Mouse (Mus musculus): ENCODE measurements around the gene Camk1d. TPM values are rescaled to one million over a fixed set of nuclear protein-coding genes. Genes with fewer than 3 reads are reported as not detected.
A peak's percentile ranks its signal among the peaks of the same experiment; 100 is the strongest.

Gene Camk1d
- polyA plus RNA-seq, 1 experiment from 2014 or later = 3.8 TPM

DNA sequence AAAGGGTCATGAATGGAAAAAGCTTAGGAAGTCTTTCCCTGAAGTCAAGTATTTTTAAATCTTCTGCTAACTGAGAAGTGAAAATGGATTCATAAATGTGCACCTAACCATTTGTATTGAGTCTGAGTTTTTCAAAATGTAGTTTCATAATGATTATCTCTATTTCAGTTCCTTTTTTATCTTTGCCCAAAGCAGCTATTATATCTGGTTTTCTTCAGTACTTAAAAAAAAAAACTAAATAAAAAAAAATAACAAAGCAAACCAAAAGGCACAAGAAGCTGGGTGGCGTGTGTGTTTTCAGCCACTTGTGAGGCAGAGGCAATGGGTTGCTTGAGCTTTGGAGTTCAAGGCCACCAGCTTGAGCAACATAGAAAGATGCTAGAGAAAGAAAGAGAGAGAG, 26.6 kb upstream of the Camk1d start:
- H3K4me3 ChIP-seq (ENCODE audit: low read depth, low read length) = no peak overlapping the region
- H3K27ac ChIP-seq (ENCODE audit: low read depth, low read length) = no peak overlapping the region
- 90% methylated on average over 1 of the region's 1 CpGs for WGBS
- H3K9me3 ChIP-seq (replicated peaks; ENCODE audit: control insufficient read depth, low read length) = no peaks in the 10 kb centered on the region
- no peak overlapping the region for H3K4me2 ChIP-seq (ENCODE audit: low read length)
- ATAC-seq = no peak
- no peaks in the 10 kb centered on the region for H3K27me3 ChIP-seq (replicated peaks; ENCODE audit: control insufficient read depth, insufficient read depth, low read length)
- no peak overlapping the region for H3K9ac ChIP-seq (ENCODE audit: low read length)
- H3K36me3 ChIP-seq (ENCODE audit: control insufficient read depth, insufficient read depth, low read length) = no peaks in the 10 kb centered on the region
- DNase-seq (ENCODE audit: low spot score) = no peak
- peaks cover under 1% of the 10 kb centered on the region; the same call in 1 of the 2 replicates for H3K4me1 ChIP-seq (ENCODE audit: control insufficient read depth, insufficient read depth, low read length)

- Histone ChIP-seq H3K4me3 (ENCODE audit: low read depth, low read length) (no peak overlapping the region), H3K9me3 (replicated peaks; ENCODE audit: control insufficient read depth, low read length) (no peaks in the 10 kb centered on the region), H3K27ac (ENCODE audit: low read depth, low read length) (no peak overlapping the region), H3K4me1 (ENCODE audit: control insufficient read depth, insufficient read depth, low read length) (peaks cover 5% of the 10 kb centered on the region; the same call in 1 of the 2 replicates), H3K9ac (ENCODE audit: low read length) (no peak overlapping the region), H3K4me2 (ENCODE audit: low read length) (no peak overlapping the region), H3K36me3 (ENCODE audit: control insufficient read depth, insufficient read depth, low read length) (no peaks in the 10 kb centered on the region), H3K27me3 (replicated peaks; ENCODE audit: control insufficient read depth, insufficient read depth, low read length) (no peaks in the 10 kb centered on the region)
- peak; percentile 45 for DNase-seq (ENCODE audit: low spot score)
- ATAC-seq = 0 out of 2 replicates have a peak, but pooled peaks have one; percentile 46
- WGBS = 18% methylated on average over 2 of the region's 2 CpGs
Measured at GRCm38 (mm10) chr2:5735881-5736280, 21.6 kb upstream of the Camk1d start.

- H3K9me3 ChIP-seq (replicated peaks; ENCODE audit: control insufficient read depth, low read length) = no peaks in the 10 kb centered on the region
- DNase-seq (ENCODE audit: low spot score) (no peak), ATAC-seq (no peak)
- H3K4me3 ChIP-seq (ENCODE audit: low read depth, low read length) = no peak overlapping the region
- 85% methylated on average over 3 of the region's 3 CpGs for WGBS
- no peaks in the 10 kb centered on the region for H3K27me3 ChIP-seq (replicated peaks; ENCODE audit: control insufficient read depth, insufficient read depth, low read length)
- H3K4me1 ChIP-seq (ENCODE audit: control insufficient read depth, insufficient read depth, low read length) = peaks cover 16% of the 10 kb centered on the region
- H3K27ac ChIP-seq (ENCODE audit: low read depth, low read length) = no peak overlapping the region
- H3K36me3 ChIP-seq (ENCODE audit: control insufficient read depth, insufficient read depth, low read length) = no peaks in the 10 kb centered on the region
- H3K9ac ChIP-seq (ENCODE audit: low read length) = no peak overlapping the region
- no peak overlapping the region for H3K4me2 ChIP-seq (ENCODE audit: low read length)
Measured at GRCm38 (mm10) chr2:5733300-5734085, 19.2 kb upstream of the Camk1d start.

DNA sequence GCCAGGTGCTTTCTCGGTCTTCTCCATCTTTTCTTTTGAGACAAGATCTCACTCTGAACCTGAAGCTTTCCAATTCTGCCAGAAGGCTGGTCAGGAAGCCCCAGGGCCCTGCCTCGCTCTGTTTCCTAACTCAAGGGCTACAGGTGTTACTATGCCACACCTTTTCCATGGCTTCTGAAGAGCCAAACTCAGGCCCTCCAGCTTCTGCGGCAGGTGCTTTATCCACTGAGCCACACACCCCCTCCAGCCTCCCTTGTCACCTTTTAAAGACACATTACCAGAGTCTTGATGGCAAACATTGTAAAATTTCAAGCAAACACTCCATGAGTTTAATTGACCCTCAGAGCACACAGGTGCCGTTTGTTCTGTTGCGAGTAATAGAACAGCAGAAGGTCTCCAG, 17.7 kb upstream of the Camk1d start:
- Histone ChIP-seq H3K4me1 (ENCODE audit: control insufficient read depth, insufficient read depth, low read length) (peaks cover 16% of the 10 kb centered on the region), H3K4me2 (ENCODE audit: low read length) (no peak overlapping the region), H3K36me3 (ENCODE audit: control insufficient read depth, insufficient read depth, low read length) (no peaks in the 10 kb centered on the region), H3K9ac (ENCODE audit: low read length) (no peak overlapping the region), H3K9me3 (replicated peaks; ENCODE audit: control insufficient read depth, low read length) (no peaks in the 10 kb centered on the region), H3K4me3 (ENCODE audit: low read depth, low read length) (no peak overlapping the region), H3K27ac (ENCODE audit: low read depth, low read length) (no peak overlapping the region), H3K27me3 (replicated peaks; ENCODE audit: control insufficient read depth, insufficient read depth, low read length) (no peaks in the 10 kb centered on the region)
- DNase-seq (ENCODE audit: low spot score) (no peak), ATAC-seq (no peak)
- WGBS = 95% methylated on average over 5 of the region's 5 CpGs

- H3K4me1 ChIP-seq (ENCODE audit: control insufficient read depth, insufficient read depth, low read length) = peaks cover 16% of the 10 kb centered on the region
- H3K4me2 ChIP-seq (ENCODE audit: low read length) = no peak overlapping the region
- no peaks in the 10 kb centered on the region for H3K9me3 ChIP-seq (replicated peaks; ENCODE audit: control insufficient read depth, low read length)
- no peak overlapping the region for H3K4me3 ChIP-seq (ENCODE audit: low read depth, low read length)
- no peak overlapping the region for H3K9ac ChIP-seq (ENCODE audit: low read length)
- ATAC-seq (peak; percentile 91), DNase-seq (ENCODE audit: low spot score) (peak; percentile 79)
- no peaks in the 10 kb centered on the region for H3K27me3 ChIP-seq (replicated peaks; ENCODE audit: control insufficient read depth, insufficient read depth, low read length)
- H3K27ac ChIP-seq (ENCODE audit: low read depth, low read length) = no peak overlapping the region
- WGBS = 25% methylated on average over 15 of the region's 15 CpGs
- no peaks in the 10 kb centered on the region for H3K36me3 ChIP-seq (ENCODE audit: control insufficient read depth, insufficient read depth, low read length)
Measured at GRCm38 (mm10) chr2:5730364-5730792, 16.1 kb upstream of the Camk1d start.

GRCm38 (mm10) chr2:5729931-5730330, 15.6 kb upstream of the Camk1d start:
- H3K27me3 ChIP-seq (replicated peaks; ENCODE audit: control insufficient read depth, insufficient read depth, low read length) = no peaks in the 10 kb centered on the region
- no peaks in the 10 kb centered on the region for H3K9me3 ChIP-seq (replicated peaks; ENCODE audit: control insufficient read depth, low read length)
- no peak overlapping the region for H3K4me2 ChIP-seq (ENCODE audit: low read length)
- H3K4me1 ChIP-seq (ENCODE audit: control insufficient read depth, insufficient read depth, low read length) = peaks cover 20% of the 10 kb centered on the region
- H3K4me3 ChIP-seq (ENCODE audit: low read depth, low read length) = no peak overlapping the region
- H3K27ac ChIP-seq (ENCODE audit: low read depth, low read length) = no peak overlapping the region
- no peak overlapping the region for H3K9ac ChIP-seq (ENCODE audit: low read length)
- DNase-seq (ENCODE audit: low spot score) (peak; percentile 22), ATAC-seq (no peak; the same call in 1 of the 2 replicates)
- 60% methylated on average over 7 of the region's 7 CpGs for WGBS
- no peaks in the 10 kb centered on the region for H3K36me3 ChIP-seq (ENCODE audit: control insufficient read depth, insufficient read depth, low read length)

DNA sequence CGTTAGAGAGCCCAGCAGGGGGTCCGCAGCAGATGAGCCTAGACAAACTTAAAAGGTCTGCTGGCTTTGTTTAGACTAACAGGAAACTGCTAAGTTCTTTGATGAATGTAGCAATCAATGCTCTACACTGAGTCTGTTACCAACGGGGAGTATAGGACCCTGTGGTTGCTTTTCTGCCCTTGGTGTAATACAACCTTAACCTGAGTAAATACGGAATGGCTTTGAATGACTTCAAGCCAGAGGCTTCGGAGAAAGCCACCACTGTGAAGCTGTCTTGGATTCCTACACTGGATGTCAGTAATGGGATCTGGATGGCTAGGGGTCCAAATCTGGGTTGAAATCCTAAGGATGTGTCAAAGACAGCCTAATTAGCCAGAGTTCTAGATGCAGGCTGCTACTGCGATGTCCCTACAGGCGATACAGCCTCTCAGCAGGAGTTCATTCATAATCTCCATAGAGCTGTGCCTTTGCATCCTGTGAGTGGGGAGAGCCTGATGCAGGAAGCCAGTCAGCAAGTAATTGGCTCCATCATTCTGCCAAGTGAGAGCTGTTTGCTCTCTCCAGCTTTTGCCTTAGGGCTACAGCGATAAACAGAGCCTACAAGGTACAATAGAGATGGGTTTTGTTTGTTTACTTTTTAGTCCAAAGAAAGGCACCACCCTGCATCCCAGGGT, 10.8 kb upstream of the Camk1d start:
- H3K4me1 ChIP-seq (ENCODE audit: control insufficient read depth, insufficient read depth, low read length) = peaks cover 17% of the 10 kb centered on the region
- ATAC-seq = peak; percentile 76
- no peaks in the 10 kb centered on the region for H3K27me3 ChIP-seq (replicated peaks; ENCODE audit: control insufficient read depth, insufficient read depth, low read length)
- 0 out of 2 replicates have a peak overlapping the region, but pooled peaks have one; percentile 17 for H3K27ac ChIP-seq (ENCODE audit: low read depth, low read length)
- H3K9ac ChIP-seq (ENCODE audit: low read length) = no peak overlapping the region
- peak overlapping the region; percentile 8; the same call in 1 of the 2 replicates for H3K4me2 ChIP-seq (ENCODE audit: low read length)
- H3K36me3 ChIP-seq (ENCODE audit: control insufficient read depth, insufficient read depth, low read length) = no peaks in the 10 kb centered on the region
- no peaks in the 10 kb centered on the region for H3K9me3 ChIP-seq (replicated peaks; ENCODE audit: control insufficient read depth, low read length)
- peak; percentile 85 for DNase-seq (ENCODE audit: low spot score)
- WGBS = 4% methylated on average over 8 of the region's 8 CpGs
- H3K4me3 ChIP-seq (ENCODE audit: low read depth, low read length) = no peak overlapping the region

DNA sequence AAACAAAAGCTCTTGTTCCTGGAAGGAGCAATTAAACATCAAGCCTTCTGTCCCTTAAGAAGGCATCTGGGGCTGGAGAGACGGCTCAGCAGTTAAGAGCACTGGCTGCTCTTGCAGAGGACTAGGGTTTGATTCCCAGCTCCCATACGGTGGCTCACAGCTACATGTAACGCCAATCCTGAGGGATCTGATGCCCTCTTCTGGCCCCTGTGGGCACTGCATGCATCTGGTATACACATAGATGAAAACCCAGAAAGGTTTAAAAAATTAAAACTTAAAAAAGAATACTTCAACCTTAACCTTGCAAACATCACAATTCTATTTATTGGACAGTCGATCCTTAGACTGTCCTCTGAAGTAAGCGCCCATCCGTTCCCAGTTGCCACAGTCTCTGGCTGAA, 3.4 kb upstream of the Camk1d start:
- Histone ChIP-seq H3K36me3 (ENCODE audit: control insufficient read depth, insufficient read depth, low read length) (no peaks in the 10 kb centered on the region), H3K9me3 (replicated peaks; ENCODE audit: control insufficient read depth, low read length) (no peaks in the 10 kb centered on the region), H3K9ac (ENCODE audit: low read length) (no peak overlapping the region), H3K27me3 (replicated peaks; ENCODE audit: control insufficient read depth, insufficient read depth, low read length) (no peaks in the 10 kb centered on the region), H3K4me2 (ENCODE audit: low read length) (no peak overlapping the region), H3K27ac (ENCODE audit: low read depth, low read length) (no peak overlapping the region), H3K4me1 (ENCODE audit: control insufficient read depth, insufficient read depth, low read length) (peaks cover 4% of the 10 kb centered on the region; the same call in 1 of the 2 replicates), H3K4me3 (ENCODE audit: low read depth, low read length) (no peak overlapping the region)
- ATAC-seq (no peak), DNase-seq (ENCODE audit: low spot score) (no peak)
- WGBS = 90% methylated on average over 6 of the region's 6 CpGs

- Histone ChIP-seq H3K36me3 (ENCODE audit: control insufficient read depth, insufficient read depth, low read length) (no peaks in the 10 kb centered on the region), H3K27me3 (replicated peaks; ENCODE audit: control insufficient read depth, insufficient read depth, low read length) (peaks cover 4% of the 10 kb centered on the region; the same call in 1 of the 2 replicates), H3K27ac (ENCODE audit: low read depth, low read length) (no peak overlapping the region), H3K9me3 (replicated peaks; ENCODE audit: control insufficient read depth, low read length) (no peaks in the 10 kb centered on the region), H3K4me1 (ENCODE audit: control insufficient read depth, insufficient read depth, low read length) (peaks cover 4% of the 10 kb centered on the region; the same call in 1 of the 2 replicates), H3K4me3 (ENCODE audit: low read depth, low read length) (no peak overlapping the region), H3K4me2 (ENCODE audit: low read length) (peak overlapping the region; percentile 99; the same call in 1 of the 2 replicates), H3K9ac (ENCODE audit: low read length) (no peak overlapping the region)
- 26% methylated on average over 2 of the region's 2 CpGs for WGBS
- peak; percentile 20 for DNase-seq (ENCODE audit: low spot score)
- ATAC-seq = no peak
Measured at GRCm38 (mm10) chr2:5715544-5715943, 1.2 kb upstream of the Camk1d start.

Measured in forebrain, embryonic 14.5 days (tissue).